Comparison of ENCODE assay signal across 9 mouse cellular contexts in the genomic region with DNA sequence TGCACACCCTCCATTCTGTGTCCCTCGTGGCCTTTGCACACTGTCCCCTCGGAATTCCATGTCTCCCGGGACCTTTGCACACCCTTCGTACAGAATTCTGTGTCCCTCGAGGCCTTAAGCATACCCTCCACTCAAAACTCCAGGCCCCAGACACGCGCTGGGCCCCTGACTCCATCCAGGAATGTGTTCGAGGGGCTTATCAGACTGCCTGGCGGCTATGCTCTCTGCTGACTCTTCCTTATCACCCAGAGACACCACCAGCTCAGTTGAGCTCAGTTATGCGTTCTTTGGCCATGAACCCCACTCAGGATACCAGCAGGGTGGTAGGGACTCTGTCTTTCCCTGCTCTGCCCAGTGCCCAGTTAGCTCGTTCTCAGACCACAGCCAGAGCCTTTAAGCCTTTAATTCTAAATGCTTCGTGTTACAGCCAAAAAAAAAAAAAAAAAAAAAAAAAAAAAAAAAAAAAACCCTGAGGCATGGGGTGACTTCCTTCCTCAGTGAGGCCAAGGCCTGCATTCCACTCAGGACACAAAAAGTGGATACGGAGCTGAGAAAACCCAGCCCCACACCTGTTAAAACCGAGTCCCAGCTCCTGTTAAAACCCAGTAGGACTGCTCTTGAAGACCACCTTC. TPM values are rescaled to one million over a fixed set of nuclear protein-coding genes. Genes with fewer than 3 reads are reported as not detected.
DNase-seq lines count a peak whose midpoint lies in the region; ATAC-seq lines count a peak whose summit lies in the region.
"Had no signal": no experiment of that assay in that cellular context is flagged by ENCODE, and none has a peak within 500 bp of the region (broad histone marks: within the 10 kb centered on the region; RNA-seq: fewer than 3 reads in every experiment).

No protein-coding gene starts in this region.

- no peak for DNase-seq in heart, adult 8-10 months (ENCODE audit: low spot score)
- no peak for DNase-seq in urinary bladder, postnatal 25 days (ENCODE audit: low spot score)
- DNase-seq in urinary bladder, postnatal 10 days (ENCODE audit: low spot score), result no peak
- no peak for DNase-seq in lung, postnatal 25 days (ENCODE audit: low spot score)

- no peaks in the 10 kb centered on the region for H3K27me3 ChIP-seq in heart, embryonic 13.5 days (replicated peaks)
- 0 out of 2 replicates have a peak, but pooled peaks cover 4% of the 10 kb centered on the region for H3K27me3 ChIP-seq in hindbrain, embryonic 16.5 days (replicated peaks; ENCODE audit: control insufficient read depth, insufficient read depth, low read length)
- H3K27me3 ChIP-seq in midbrain, embryonic 15.5 days (replicated peaks), result no peaks in the 10 kb centered on the region

- peak overlapping the region; percentile 93 for H3K4me2 ChIP-seq in heart, embryonic 13.5 days
- H3K4me2 ChIP-seq in hindbrain, embryonic 16.5 days (ENCODE audit: low read length), result peak overlapping the region; percentile 66
- peak overlapping the region; percentile 94 for H3K4me2 ChIP-seq in midbrain, embryonic 15.5 days

- H3K4me1 ChIP-seq in heart, embryonic 13.5 days, result peaks cover 48% of the 10 kb centered on the region
- peaks cover 21% of the 10 kb centered on the region for H3K4me1 ChIP-seq in brown adipose tissue, adult 24 weeks (ENCODE audit: control insufficient read depth, insufficient read depth, insufficient read length, low read length)
- H3K4me1 ChIP-seq in hindbrain, embryonic 16.5 days (ENCODE audit: control insufficient read depth, insufficient read depth, low read depth, low read length), result peaks cover 18% of the 10 kb centered on the region
- H3K4me1 ChIP-seq in midbrain, embryonic 15.5 days, result peaks cover 28% of the 10 kb centered on the region

- ATAC-seq in heart, embryonic 13.5 days (ENCODE audit: extremely low read depth, insufficient number of reproducible peaks, low FRiP score, low TSS enrichment), result no peak
- ATAC-seq in hindbrain, embryonic 16.5 days, result no peak
- no peak for ATAC-seq in midbrain, embryonic 15.5 days (replicated peaks)

- 17% methylated on average over 14 of the region's 14 CpGs for WGBS in heart, embryonic 13.5 days
- WGBS in hindbrain, embryonic 16.5 days, result 55% methylated on average over 14 of the region's 14 CpGs
- WGBS in midbrain, embryonic 15.5 days, result 63% methylated on average over 14 of the region's 14 CpGs

- H3K9me3 ChIP-seq in heart, embryonic 13.5 days, result no peaks in the 10 kb centered on the region
- H3K9me3 ChIP-seq in hindbrain, embryonic 16.5 days (ENCODE audit: control insufficient read depth, low read length), result no peaks in the 10 kb centered on the region
- H3K9me3 ChIP-seq in midbrain, embryonic 15.5 days, result no peaks in the 10 kb centered on the region

- peak overlapping the region; percentile 92 for H3K9ac ChIP-seq in heart, embryonic 13.5 days
- H3K9ac ChIP-seq in hindbrain, embryonic 16.5 days (ENCODE audit: low read depth, low read length), result peak overlapping the region; percentile 63
- peak overlapping the region; percentile 49; the same call in 1 of the 2 replicates for H3K9ac ChIP-seq in midbrain, embryonic 15.5 days

- H3K27ac ChIP-seq in heart, embryonic 13.5 days (replicated peaks), result peak overlapping the region; percentile 77
- H3K27ac ChIP-seq in brown adipose tissue, adult 24 weeks (replicated peaks; ENCODE audit: low read depth, low read length), result no peak overlapping the region
- no peak overlapping the region for H3K27ac ChIP-seq in hindbrain, embryonic 16.5 days (ENCODE audit: low read depth, low read length)
- H3K27ac ChIP-seq in midbrain, embryonic 15.5 days, result no peak overlapping the region

- peak overlapping the region; percentile 93 for H3K4me3 ChIP-seq in heart, embryonic 13.5 days
- peak overlapping the region; percentile 94 for H3K4me3 ChIP-seq in brown adipose tissue, adult 24 weeks (ENCODE audit: insufficient read depth, low read depth, low read length)
- peak overlapping the region; percentile 64 for H3K4me3 ChIP-seq in hindbrain, embryonic 16.5 days (ENCODE audit: low read length)
- peak overlapping the region; percentile 61 for H3K4me3 ChIP-seq in midbrain, embryonic 15.5 days

- no peaks in the 10 kb centered on the region for H3K36me3 ChIP-seq in heart, embryonic 13.5 days
- no peaks in the 10 kb centered on the region for H3K36me3 ChIP-seq in hindbrain, embryonic 16.5 days (ENCODE audit: control insufficient read depth, insufficient read depth, low read length)
- H3K36me3 ChIP-seq in midbrain, embryonic 15.5 days (replicated peaks), result no peaks in the 10 kb centered on the region

RNA-seq across cellular contexts. Expression of a gene that starts 0.7 kb away (rescaled TPM):
- polyA plus RNA-seq in heart, embryonic 13.5 days (2015; fragmentation: Nextera tagmentation; extraction: Ambion mirVana), result 65.6 and 69.7 TPM in 2 replicates
- 10 to 100 TPM; 21.8 to 27.3 (median 25.7) TPM for total RNA-seq in heart, adult 8-10 months (2022)
- polyA plus RNA-seq in brown adipose tissue, adult 24 weeks (2012; ENCODE audit: insufficient read depth, insufficient read length, missing spikeins), result 18.6 and 30.7 TPM in 2 replicates
- polyA plus RNA-seq in hindbrain, embryonic 16.5 days (2015; fragmentation: Nextera tagmentation; extraction: Ambion mirVana), result 55.3 and 62.6 TPM in 2 replicates
- polyA plus RNA-seq in midbrain, embryonic 15.5 days (2015; fragmentation: Nextera tagmentation; extraction: Ambion mirVana), result 40.3 and 45.9 TPM in 2 replicates

RNA-seq across cellular contexts. Expression of a gene that starts 47.5 kb away (rescaled TPM):
- polyA plus RNA-seq in heart, embryonic 13.5 days (2015; fragmentation: Nextera tagmentation; extraction: Ambion mirVana), result 0.68 and 0.70 TPM in 2 replicates
- total RNA-seq in heart, adult 8-10 months (2022), result not detected
- polyA plus RNA-seq in brown adipose tissue, adult 24 weeks (2012; ENCODE audit: insufficient read depth, insufficient read length, missing spikeins), result not detected in 2 replicates
- 0.45 and 0.55 TPM in 2 replicates for polyA plus RNA-seq in hindbrain, embryonic 16.5 days (2015; fragmentation: Nextera tagmentation; extraction: Ambion mirVana)
- polyA plus RNA-seq in midbrain, embryonic 15.5 days (2015; fragmentation: Nextera tagmentation; extraction: Ambion mirVana), result 0.74 and 0.86 TPM in 2 replicates
- polyA plus RNA-seq: large intestine, adult 2 months had no signal

RNA-seq across cellular contexts. Expression of a gene that starts 48.4 kb away (rescaled TPM):
- polyA plus RNA-seq in heart, embryonic 13.5 days (2015; fragmentation: Nextera tagmentation; extraction: Ambion mirVana), result 819 and 833 TPM in 2 replicates
- total RNA-seq in heart, adult 8-10 months (2022), result 1,000 to 10,000 TPM in 2 of 4 experiments, 100 to 1,000 TPM in 2; 839 to 1,234 (median 1,027) TPM
- 692 and 1,079 TPM in 2 replicates for polyA plus RNA-seq in brown adipose tissue, adult 24 weeks (2012; ENCODE audit: insufficient read depth, insufficient read length, missing spikeins)
- polyA plus RNA-seq in hindbrain, embryonic 16.5 days (2015; fragmentation: Nextera tagmentation; extraction: Ambion mirVana), result 1,508 and 1,522 TPM in 2 replicates
- 1,496 and 1,513 TPM in 2 replicates for polyA plus RNA-seq in midbrain, embryonic 15.5 days (2015; fragmentation: Nextera tagmentation; extraction: Ambion mirVana)
